Mouse (Mus musculus): Measurements from ENCODE around the gene Gipc2. TPM values are rescaled to one million over a fixed set of nuclear protein-coding genes. Genes with fewer than 3 reads are reported as not detected.

The Gipc2 gene
- total RNA-seq, 2 experiments from 2014 or later, result 3.8 to 5.4 TPM

Other genes with a start within 250 kb of the Gipc2 start
- gene Dnajb4, start 44.1 kb upstream of the Gipc2 start, total RNA-seq (2021), result 10 to 100 TPM; 70.3 to 70.6 TPM
- 10 to 100 TPM; 82.2 to 90.6 TPM for gene Fubp1, start 44.2 kb upstream of the Gipc2 start, total RNA-seq (2021)
- 100 to 1,000 TPM; 284 to 289 TPM for gene Nexn, start 100.1 kb upstream of the Gipc2 start, total RNA-seq (2021)
- 10 to 100 TPM; 13.3 to 15.6 TPM for gene Miga1, start 174.2 kb upstream of the Gipc2 start, total RNA-seq (2021)
- 10 to 100 TPM; 30.2 to 30.7 TPM for gene Usp33, start 180.2 kb upstream of the Gipc2 start, total RNA-seq (2021)
- 10 to 100 TPM; 29.2 to 33.3 TPM for gene Zzz3, start 229.2 kb upstream of the Gipc2 start, total RNA-seq (2021)